Mouse (Mus musculus): ENCODE data around the gene 1600002K03Rik.

- TF ChIP-seq CTCF (IDR thresholded peaks at IDR 0.05; ENCODE audit: low read depth, low read length) (no peak), GATA1 (IDR thresholded peaks at IDR 0.05; ENCODE audit: borderline replicate concordance, low read length) (no peak), POLR2AphosphoS5 (IDR thresholded peaks at IDR 0.05; ENCODE audit: insufficient replicate concordance, low read depth, low read length) (no peak)
These were observed 8.4 kb upstream of the 1600002K03Rik start for GRCm38 (mm10) chr10:80164161-80164997.

All from G1E (cell line).